Mouse (Mus musculus) brain, embryonic 14.5 days (tissue): ENCODE data around the gene Pdzrn4.

Experiments used
- CTCF ChIP-seq: fragments of 200-500 bp; IDR thresholded peaks from 2 replicates; pipeline ENCODE4 v1.5.1; 2012; ENCODE audit warnings: inconsistent platforms, mild to moderate bottlenecking, moderate library complexity, borderline replicate concordance; ENCODE audit not compliant: insufficient read depth, insufficient read length; ENCODE audit errors: extremely low read depth
- POLR2A ChIP-seq: fragments of 200-500 bp; IDR thresholded peaks from 2 replicates; pipeline ENCODE4 v1.6.1; 2012; ENCODE audit warnings: mild to moderate bottlenecking, inconsistent platforms, borderline replicate concordance; ENCODE audit not compliant: poor library complexity, insufficient read depth, insufficient read length, severe bottlenecking; ENCODE audit errors: extremely low read depth

GRCm38 (mm10) chr15:92788036-92788435, 391.4 kb downstream of the Pdzrn4 start:
- TF ChIP-seq CTCF = no peak
- TF ChIP-seq POLR2A = no peak
